Mouse (Mus musculus): ENCODE measurements around the gene Cish. TPM values are rescaled to one million over a fixed set of nuclear protein-coding genes. Genes with fewer than 3 reads are reported as not detected.

Cish gene
- polyA plus RNA-seq, 1 experiment from 2014 or later, result 16.4 TPM

Other genes starting within 250 kb of the Cish start
- 0.91 and 1.3 TPM in 2 replicates for gene Dock3, start 64.1 kb upstream of the Cish start, polyA plus RNA-seq (2016; fragmentation: Nextera tagmentation; extraction: Ambion mirVana)
- 7.1 and 7.3 TPM in 2 replicates for gene Mapkapk3, start 6.1 kb upstream of the Cish start, polyA plus RNA-seq (2016; fragmentation: Nextera tagmentation; extraction: Ambion mirVana)
- 11.4 and 13.4 TPM in 2 replicates for gene Hemk1, start 42.3 kb downstream of the Cish start, polyA plus RNA-seq (2016; fragmentation: Nextera tagmentation; extraction: Ambion mirVana)
- 0.55 and 1.1 TPM in 2 replicates for gene 6430571L13Rik, start 44.6 kb downstream of the Cish start, polyA plus RNA-seq (2016; fragmentation: Nextera tagmentation; extraction: Ambion mirVana)
- 5.9 and 6.2 TPM in 2 replicates for gene Cacna2d2, start 103.6 kb downstream of the Cish start, polyA plus RNA-seq (2016; fragmentation: Nextera tagmentation; extraction: Ambion mirVana)
- 37.5 and 41.2 TPM in 2 replicates for gene Tmem115, start 237.9 kb downstream of the Cish start, polyA plus RNA-seq (2016; fragmentation: Nextera tagmentation; extraction: Ambion mirVana)
- 16.6 and 18.4 TPM in 2 replicates for gene Cyb561d2, start 246.2 kb downstream of the Cish start, polyA plus RNA-seq (2016; fragmentation: Nextera tagmentation; extraction: Ambion mirVana)
- 24.4 and 25.1 TPM in 2 replicates for gene Nprl2, start 246.2 kb downstream of the Cish start, polyA plus RNA-seq (2016; fragmentation: Nextera tagmentation; extraction: Ambion mirVana)